Mouse (Mus musculus) lung, postnatal 0 days (tissue): ENCODE results near the gene Mdn1.

Source experiments
- CTCF ChIP-seq: IDR thresholded peaks from 2 replicates; pipeline ENCODE4 v1.5.1; 2016; ENCODE audit warnings: antibody characterized with exemption, mild to moderate bottlenecking
- EP300 ChIP-seq: IDR thresholded peaks from 2 replicates; pipeline ENCODE4 v1.6.1; 2016; ENCODE audit warnings: antibody characterized with exemption, mild to moderate bottlenecking, control low read depth

GRCm38 (mm10) chr4:32787110-32787509, 130.2 kb downstream of the Mdn1 start:
- TF ChIP-seq CTCF (no peak), EP300 (no peak)
